ENCODE assay signal across 13 mouse cellular contexts in genomic region chr12:100538445-100539157, GRCm38 (mm10). TPM values are rescaled to one million over a fixed set of nuclear protein-coding genes. Genes with fewer than 3 reads are reported as not detected.
DNase-seq lines count a peak whose midpoint lies in the region; ATAC-seq and TF ChIP-seq lines count a peak whose summit lies in the region.
"Had no signal": no experiment of that assay in that cellular context is flagged by ENCODE, and none has a peak within 500 bp of the region (broad histone marks: within the 10 kb centered on the region; RNA-seq: fewer than 3 reads in every experiment).

No protein-coding gene starts in this region.

- H3K27me3 ChIP-seq in heart, adult 2 months (ENCODE audit: control insufficient read depth, insufficient read depth, low read length) = no peaks in the 10 kb centered on the region
- H3K27me3 ChIP-seq in lung, embryonic 16.5 days (ENCODE audit: control insufficient read depth, insufficient read depth, low read depth, low read length) = no peaks in the 10 kb centered on the region
- H3K27me3 ChIP-seq in cerebellum, adult 2 months (ENCODE audit: control insufficient read depth, insufficient read depth, low read length) = no peaks in the 10 kb centered on the region; the same call in 1 of the 2 replicates
- H3K27me3 ChIP-seq: hindbrain, embryonic 13.5 days; limb, embryonic 12.5 days had no signal

- intact Hi-C loops in heart, adult 2 months (cut with DNase I) = no loop called here
- intact Hi-C loops in heart, postnatal 25 days (cut with DNase I) = no loop called here
- intact Hi-C loops in heart, postnatal 10 days (cut with DNase I) = no loop called here

- 28% methylated on average over 7 of the region's 7 CpGs for WGBS in heart, adult 2 months
- WGBS in lung, embryonic 16.5 days = 27% methylated on average over 7 of the region's 7 CpGs
- 65% methylated on average over 7 of the region's 7 CpGs for WGBS in cerebellum, adult 2 months

- no peak for TF ChIP-seq CTCF in heart, adult 2 months (IDR thresholded peaks at IDR 0.05)
- TF ChIP-seq CTCF in layer of hippocampus, adult 2 months (conservative IDR thresholded peaks at IDR 0.05) = no peak
- TF ChIP-seq CTCF in cerebellum, adult 2 months (IDR thresholded peaks at IDR 0.05; ENCODE audit: borderline replicate concordance, insufficient read depth, low read depth, low read length) = no peak

- peak; percentile 60; the same call in 1 of the 2 replicates for TF ChIP-seq EP300 in heart, adult 2 months (IDR thresholded peaks at IDR 0.05; ENCODE audit: insufficient read depth, low read depth, low read length)

- H3K9ac ChIP-seq in heart, adult 2 months (ENCODE audit: low read depth, low read length) = no peak overlapping the region
- H3K9ac ChIP-seq in lung, embryonic 16.5 days (ENCODE audit: low read length) = no peak overlapping the region
- H3K9ac ChIP-seq: hindbrain, embryonic 13.5 days; limb, embryonic 12.5 days had no signal

- DNase-seq in heart, adult 2 months = peak in 1 of 2 experiments; percentile 55
- DNase-seq in heart, postnatal 25 days (ENCODE audit: low spot score) = no peak
- peak; percentile 14 for DNase-seq in NIH3T3 (ENCODE audit: low read depth)
- peak; percentile 61 to 62 for DNase-seq in heart, postnatal 10 days
- DNase-seq in layer of hippocampus, adult 2 months (ENCODE audit: low spot score in 2 of 2) = no peak
- DNase-seq in cerebellum, adult 2 months = no peak
- DNase-seq in thymus, postnatal 10 days (ENCODE audit: low spot score in 2 of 2) = no peak
- DNase-seq: cerebellum, postnatal 14 days; midbrain, embryonic 14.5 days; right cerebral cortex, adult 18-20 months had no signal

- peak; percentile 34; the same call in 1 of the 2 replicates for ATAC-seq in lung, embryonic 16.5 days (ENCODE audit: low read depth)

- peaks cover 11% of the 10 kb centered on the region for H3K4me1 ChIP-seq in heart, adult 2 months (ENCODE audit: control insufficient read depth, insufficient read depth, low read length)
- peaks cover 12% of the 10 kb centered on the region for H3K4me1 ChIP-seq in lung, embryonic 16.5 days (replicated peaks; ENCODE audit: control insufficient read depth, insufficient read depth, low read length)
- no peaks in the 10 kb centered on the region for H3K4me1 ChIP-seq in cerebellum, adult 2 months (ENCODE audit: control insufficient read depth, insufficient read depth, low read length)

- no peak overlapping the region for H3K4me2 ChIP-seq in lung, embryonic 16.5 days (ENCODE audit: low read depth, low read length)
- H3K4me2 ChIP-seq: hindbrain, embryonic 13.5 days; limb, embryonic 12.5 days had no signal

- no peaks in the 10 kb centered on the region for H3K9me3 ChIP-seq in lung, embryonic 16.5 days (ENCODE audit: control insufficient read depth, low read length)
- H3K9me3 ChIP-seq: hindbrain, embryonic 13.5 days; limb, embryonic 12.5 days had no signal

- peak overlapping the region; percentile 84 for H3K27ac ChIP-seq in heart, adult 2 months
- H3K27ac ChIP-seq in lung, embryonic 16.5 days (ENCODE audit: low read length) = peak overlapping the region; percentile 69
- no peak overlapping the region; the same call in 1 of the 2 replicates for H3K27ac ChIP-seq in layer of hippocampus, adult 2 months
- no peak overlapping the region for H3K27ac ChIP-seq in cerebellum, adult 2 months (ENCODE audit: insufficient read depth, low read length)
- H3K27ac ChIP-seq: hindbrain, embryonic 13.5 days; limb, embryonic 12.5 days had no signal

- peaks cover 10% of the 10 kb centered on the region for H3K36me3 ChIP-seq in heart, adult 2 months (ENCODE audit: control insufficient read depth, insufficient read depth, low read length)
- no peaks in the 10 kb centered on the region for H3K36me3 ChIP-seq in lung, embryonic 16.5 days (ENCODE audit: control insufficient read depth, insufficient read depth, low read length)
- H3K36me3 ChIP-seq: hindbrain, embryonic 13.5 days; limb, embryonic 12.5 days had no signal

- no peak for TF ChIP-seq POLR2A in heart, adult 2 months (IDR thresholded peaks at IDR 0.05; ENCODE audit: insufficient read depth, low read depth, low read length)
- TF ChIP-seq POLR2A in cerebellum, adult 2 months (IDR thresholded peaks at IDR 0.05; ENCODE audit: borderline replicate concordance, insufficient read depth, low read length) = no peak

- no peak overlapping the region for H3K4me3 ChIP-seq in heart, adult 2 months
- no peak overlapping the region for H3K4me3 ChIP-seq in lung, embryonic 16.5 days (ENCODE audit: low read length)
- H3K4me3 ChIP-seq in layer of hippocampus, adult 2 months = no peak overlapping the region
- no peak overlapping the region for H3K4me3 ChIP-seq in cerebellum, adult 2 months (replicated peaks; ENCODE audit: insufficient read depth, low read depth, low read length)
- H3K4me3 ChIP-seq: hindbrain, embryonic 13.5 days; limb, embryonic 12.5 days had no signal

- no peaks in the 10 kb centered on the region for H3K79me2 ChIP-seq in heart, adult 2 months (replicated peaks; ENCODE audit: control insufficient read depth, insufficient read depth, low read length)

RNA-seq across cellular contexts. Expression of gene Ttc7b, which starts 18.0 kb away (rescaled TPM):
- 10 to 100 TPM; 71.6 to 82.0 TPM for total RNA-seq in heart, adult 2 months (2021)
- 84.4 and 113 TPM in 2 replicates for polyA plus RNA-seq in heart, adult 2 months (2012; rRNA removed)
- total RNA-seq in heart, postnatal 25 days (2021) = 10 to 100 TPM; 78.9 to 81.0 TPM
- 10 to 100 TPM; 70.5 to 78.3 TPM for total RNA-seq in heart, postnatal 10 days (2021)
- polyA plus RNA-seq in lung, embryonic 16.5 days (2015; fragmentation: Nextera tagmentation; extraction: Ambion mirVana) = 3.6 and 3.7 TPM in 2 replicates
- total RNA-seq in layer of hippocampus, adult 2 months (2021) = 100 to 1,000 TPM; 173 to 184 TPM
- polyA plus RNA-seq in cerebellum, adult 2 months (2012; rRNA removed) = 144 and 149 TPM in 2 replicates

Comparison
In these comparisons a context has a peak if more than half of its experiments do, and no peak if none do; other contexts are left out.
1. DNase-seq: peak in NIH3T3 (single experiment) and heart, postnatal 10 days (2 of 2); none in heart, postnatal 25 days (single experiment), layer of hippocampus, adult 2 months (0 of 2), cerebellum, adult 2 months (0 of 2) and thymus, postnatal 10 days (0 of 2).
2. H3K27ac ChIP-seq: peak in heart, adult 2 months (single experiment) and lung, embryonic 16.5 days (single experiment); none in layer of hippocampus, adult 2 months (single experiment) and cerebellum, adult 2 months (single experiment).